Mouse (Mus musculus) testis, adult 2 months (tissue): ENCODE measurements around the gene Mia3.

Experiments used
- CTCF ChIP-seq: fragments of 200-500 bp; IDR thresholded peaks from 2 replicates; pipeline ENCODE4 v1.5.1; 2012; ENCODE audit warnings: low read depth, mild to moderate bottlenecking, inconsistent platforms, low read length, moderate library complexity; ENCODE audit not compliant: control insufficient read depth, insufficient read depth, insufficient replicate concordance
- POLR2A ChIP-seq: fragments of 200-500 bp; IDR thresholded peaks from 2 replicates; pipeline ENCODE4 v1.6.1; 2012; ENCODE audit warnings: low read depth, mild to moderate bottlenecking, inconsistent platforms, low read length, moderate library complexity; ENCODE audit not compliant: control insufficient read depth

GRCm38 (mm10) chr1:183403396-183403795 lies 34.0 kb upstream of the Mia3 start:
- TF ChIP-seq CTCF (no peak), POLR2A (no peak)
